Mouse (Mus musculus): ENCODE data around the gene Defb7.

GRCm38 (mm10) chr8:19540376-19540775 lies 45.5 kb downstream of the Defb7 start:
- TF ChIP-seq CTCF (IDR thresholded peaks at IDR 0.05; ENCODE audit: control insufficient read depth, insufficient read depth, low read length) (no peak), POLR2A (IDR thresholded peaks at IDR 0.05; ENCODE audit: borderline replicate concordance, control insufficient read depth, low read depth, low read length) (no peak)
